Mouse (Mus musculus) hindbrain, embryonic 16.5 days (tissue): ENCODE data around the gene Rxfp1. TPM values are rescaled to one million over a fixed set of nuclear protein-coding genes. Genes with fewer than 3 reads are reported as not detected.
"Not testable (repeated sequence)": the region's sequence is repeated elsewhere in the genome, so short reads cannot be mapped to it uniquely, and the experiment has no call there.

Experiments used
- ATAC-seq: fragments of 200-750 bp; cut with Nextera tagmentation; 2 replicates; pipeline ENCODE4 v1.8.0; 2017; ENCODE audit warnings: moderate TSS enrichment, moderate library complexity
- H3K27ac ChIP-seq: fragments of 300-500 bp; sonication (generic); 2 replicates; pipeline ENCODE4 v1.5.1; 2014; ENCODE audit warnings: low read depth, mild to moderate bottlenecking, control low read depth, low read length, moderate library complexity
- H3K27me3 ChIP-seq: fragments of 300-500 bp; sonication (generic); replicated peaks from 2 replicates; pipeline ENCODE4 v1.6.1; 2014; ENCODE audit warnings: low read length; ENCODE audit not compliant: control insufficient read depth, insufficient read depth
- H3K36me3 ChIP-seq: fragments of 300-500 bp; sonication (generic); 2 replicates; pipeline ENCODE4 v1.6.1; 2014; ENCODE audit warnings: mild to moderate bottlenecking, low read length, moderate library complexity, mixed read lengths; ENCODE audit not compliant: control insufficient read depth, insufficient read depth
- H3K4me1 ChIP-seq: fragments of 300-500 bp; sonication (generic); 2 replicates; pipeline ENCODE4 v1.6.1; 2014; ENCODE audit warnings: low read depth, low read length; ENCODE audit not compliant: control insufficient read depth, insufficient read depth
- H3K4me2 ChIP-seq: fragments of 300-500 bp; sonication (generic); 2 replicates; pipeline ENCODE4 v1.6.1; 2014; ENCODE audit warnings: mild to moderate bottlenecking, low read length, control low read depth, moderate library complexity
- H3K4me3 ChIP-seq: fragments of 300-500 bp; sonication (generic); 2 replicates; pipeline ENCODE4 v1.5.1; 2014; ENCODE audit warnings: mild to moderate bottlenecking, low read length, control low read depth, moderate library complexity
- H3K9ac ChIP-seq: fragments of 300-500 bp; sonication (generic); 2 replicates; pipeline ENCODE4 v1.6.1; 2014; ENCODE audit warnings: low read depth, mild to moderate bottlenecking, control low read depth, low read length, moderate library complexity
- H3K9me3 ChIP-seq: fragments of 300-500 bp; sonication (generic); 2 replicates; pipeline ENCODE4 v1.6.1; 2014; ENCODE audit warnings: mild to moderate bottlenecking, low read length, moderate library complexity; ENCODE audit not compliant: control insufficient read depth
- WGBS: fragments of 180-500 bp; shearing (Covaris S2); extraction: QIAGEN DNeasy Blood & Tissue Kit; methylation state at CpG from one replicate; pipeline ENCODE4 v1.1.7; 2014; 5-methylcytosine and 5-hydroxymethylcytosine counted together
- polyA plus RNA-seq: library from polyadenylated mRNA; unstranded; fragments of >200 nt; fragmentation: Nextera tagmentation; extraction: Ambion mirVana; gene quantifications from 2 replicates; pipeline ENCODE4 v1.2.1, GENCODE M21; 2015

The Rxfp1 gene
- polyA plus RNA-seq, 1 experiment from 2014 or later: 0.24 TPM

DNA sequence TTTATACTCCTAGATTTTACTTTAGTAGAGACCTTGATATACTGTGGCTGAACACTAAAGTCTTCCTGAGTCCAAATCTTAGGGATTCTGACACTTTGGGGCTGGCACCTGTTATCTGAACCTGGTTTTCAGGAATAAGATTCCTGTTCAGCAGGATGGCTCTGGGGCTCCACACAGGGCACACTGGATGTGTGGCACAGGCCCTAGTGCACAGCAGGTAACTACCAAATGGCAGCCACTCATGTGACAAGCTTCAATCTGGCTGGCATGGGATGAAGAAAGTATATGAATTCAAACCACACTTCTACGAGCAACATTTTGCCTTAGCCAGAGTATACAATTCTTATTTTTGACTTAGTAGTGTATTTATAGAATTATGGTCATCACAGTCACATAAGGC is 771 bp upstream of the Rxfp1 start:
- 97% methylated on average over 1 of the region's 1 CpGs for WGBS
- H3K4me2 ChIP-seq: no peak overlapping the region
- no peaks in the 10 kb centered on the region for H3K36me3 ChIP-seq
- H3K27ac ChIP-seq: no peak overlapping the region
- no peaks in the 10 kb centered on the region for H3K9me3 ChIP-seq
- no peaks in the 10 kb centered on the region for H3K27me3 ChIP-seq
- no peak overlapping the region for H3K9ac ChIP-seq
- no peak overlapping the region for H3K4me3 ChIP-seq
- ATAC-seq: no peak
- H3K4me1 ChIP-seq: no peaks in the 10 kb centered on the region

DNA sequence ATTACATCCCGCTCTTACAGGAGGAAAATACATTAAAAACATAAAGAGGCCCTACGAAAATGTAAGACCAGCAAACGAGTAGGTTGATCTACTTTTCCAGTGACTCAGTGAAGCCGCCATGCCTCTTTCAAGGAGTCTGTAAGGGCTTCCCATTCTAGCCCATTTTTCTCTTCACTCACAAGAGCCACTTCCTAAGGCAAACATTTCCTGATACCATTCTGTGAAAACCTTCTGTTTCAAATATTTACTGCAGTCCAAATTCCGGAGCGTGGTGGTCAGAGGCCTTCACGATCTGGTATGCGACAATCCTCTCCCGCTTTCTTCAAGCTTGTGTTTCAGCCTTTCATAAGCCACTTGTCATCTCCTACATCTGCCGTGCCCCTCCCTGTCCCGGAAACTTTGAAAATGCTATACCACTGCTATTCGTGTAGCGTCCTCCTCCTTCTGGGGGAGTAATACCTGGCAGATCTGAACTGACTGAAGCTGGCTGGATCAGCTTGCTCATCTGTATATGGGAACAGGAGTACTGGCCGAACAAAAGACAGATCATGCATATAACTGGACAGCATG is 11.1 kb downstream of the Rxfp1 start:
- Histone ChIP-seq H3K9me3 (no peaks in the 10 kb centered on the region), H3K27ac (no peak overlapping the region), H3K4me2 (no peak overlapping the region), H3K4me1 (no peaks in the 10 kb centered on the region), H3K36me3 (no peaks in the 10 kb centered on the region), H3K4me3 (no peak overlapping the region), H3K9ac (no peak overlapping the region), H3K27me3 (no peaks in the 10 kb centered on the region)
- ATAC-seq: no peak
- WGBS: 91% methylated on average over 14 of the region's 14 CpGs

GRCm38 (mm10) chr3:79720756-79721484 is 16.8 kb downstream of the Rxfp1 start:
- WGBS: 88% methylated on average over 4 of the region's 4 CpGs
- no peak overlapping the region for H3K4me2 ChIP-seq

DNA sequence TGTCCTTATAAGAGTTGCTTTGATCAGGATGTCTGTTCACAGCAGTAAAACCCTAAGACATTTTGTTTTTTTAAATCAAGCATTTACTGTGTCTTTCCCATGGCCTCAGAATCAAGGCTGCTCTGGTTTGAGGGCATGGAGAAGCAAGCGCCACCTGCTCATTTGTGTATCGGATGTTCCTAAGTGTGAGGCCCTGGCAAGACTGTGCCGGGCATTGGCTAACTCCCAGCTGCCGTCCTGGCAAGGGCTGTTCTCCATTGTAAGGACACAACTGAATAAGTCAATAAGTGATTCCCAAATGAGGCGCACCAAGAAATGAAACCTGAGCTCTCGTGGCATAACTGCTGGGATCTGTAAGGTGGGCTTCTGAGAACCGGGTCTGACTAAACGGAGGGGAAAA is 31.2 kb downstream of the Rxfp1 start:
- 67% methylated on average over 8 of the region's 8 CpGs for WGBS

More at GRCm38 (mm10) chr3:79720756-79721484, 16.8 kb downstream of the Rxfp1 start:
- Histone ChIP-seq H3K36me3 (no peaks in the 10 kb centered on the region), H3K4me3 (no peak overlapping the region), H3K27ac (no peak overlapping the region), H3K9me3 (no peaks in the 10 kb centered on the region), H3K4me1 (no peaks in the 10 kb centered on the region), H3K9ac (no peak overlapping the region), H3K27me3 (no peaks in the 10 kb centered on the region)
- no peak for ATAC-seq

GRCm38 (mm10) chr3:79703135-79703534 is 34.5 kb downstream of the Rxfp1 start:
- ATAC-seq: no peak
- no peaks in the 10 kb centered on the region for H3K36me3 ChIP-seq
- no peaks in the 10 kb centered on the region for H3K4me1 ChIP-seq
- H3K9ac ChIP-seq: no peak overlapping the region
- no peak overlapping the region for H3K4me3 ChIP-seq
- H3K9me3 ChIP-seq: no peaks in the 10 kb centered on the region
- no peaks in the 10 kb centered on the region for H3K27me3 ChIP-seq
- H3K27ac ChIP-seq: no peak overlapping the region
- WGBS: 71% methylated on average over 4 of the region's 4 CpGs
- H3K4me2 ChIP-seq: no peak overlapping the region

More for the DNA sequence above, 31.2 kb downstream of the Rxfp1 start:
- Histone ChIP-seq H3K9ac (no peak overlapping the region), H3K9me3 (no peaks in the 10 kb centered on the region), H3K27ac (no peak overlapping the region), H3K4me1 (no peaks in the 10 kb centered on the region), H3K27me3 (no peaks in the 10 kb centered on the region), H3K4me2 (no peak overlapping the region), H3K4me3 (no peak overlapping the region), H3K36me3 (no peaks in the 10 kb centered on the region)
- ATAC-seq: no peak

DNA sequence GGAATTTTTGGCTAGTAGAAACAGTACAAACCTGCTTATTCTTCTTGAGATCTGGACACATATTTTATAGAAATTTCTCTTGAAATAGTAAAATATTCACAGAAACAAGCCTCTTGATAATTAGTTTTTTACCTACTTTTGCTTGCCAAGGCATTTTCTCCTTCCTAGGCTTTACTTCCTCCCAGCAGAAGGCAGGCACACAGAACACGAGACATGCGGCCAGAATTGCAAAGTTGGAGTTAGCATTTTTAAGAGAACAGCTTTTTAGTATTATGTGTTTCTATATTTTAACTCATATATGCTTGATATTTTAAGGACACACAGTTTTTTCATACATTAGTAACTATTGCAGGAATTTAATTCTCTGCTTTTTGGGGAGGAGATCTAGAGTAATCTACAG is 45.7 kb downstream of the Rxfp1 start:
- Histone ChIP-seq H3K9me3 (peaks cover 2% of the 10 kb centered on the region; the same call in 1 of the 2 replicates), H3K36me3 (no peaks in the 10 kb centered on the region), H3K4me3 (no peak overlapping the region), H3K9ac (no peak overlapping the region), H3K4me1 (no peaks in the 10 kb centered on the region), H3K27ac (no peak overlapping the region), H3K27me3 (no peaks in the 10 kb centered on the region), H3K4me2 (no peak overlapping the region)
- no peak for ATAC-seq
- WGBS: 93% methylated on average over 2 of the region's 2 CpGs

- Histone ChIP-seq H3K9me3 (peaks cover 2% of the 10 kb centered on the region; the same call in 1 of the 2 replicates), H3K36me3 (no peaks in the 10 kb centered on the region), H3K4me2 (no peak overlapping the region), H3K4me1 (no peaks in the 10 kb centered on the region), H3K27ac (no peak overlapping the region), H3K4me3 (no peak overlapping the region), H3K27me3 (no peaks in the 10 kb centered on the region), H3K9ac (no peak overlapping the region)
- ATAC-seq: no peak
- 87% methylated on average over 9 of the region's 9 CpGs for WGBS
Measured at GRCm38 (mm10) chr3:79690111-79690651, 47.5 kb downstream of the Rxfp1 start.

GRCm38 (mm10) chr3:79688101-79688500 is 49.6 kb downstream of the Rxfp1 start:
- WGBS: 78% methylated on average over 4 of the region's 4 CpGs
- not testable (repeated sequence) for H3K27ac ChIP-seq, H3K36me3 ChIP-seq, H3K4me3 ChIP-seq, H3K9ac ChIP-seq, H3K4me2 ChIP-seq, H3K27me3 ChIP-seq, H3K9me3 ChIP-seq, H3K4me1 ChIP-seq, ATAC-seq

DNA sequence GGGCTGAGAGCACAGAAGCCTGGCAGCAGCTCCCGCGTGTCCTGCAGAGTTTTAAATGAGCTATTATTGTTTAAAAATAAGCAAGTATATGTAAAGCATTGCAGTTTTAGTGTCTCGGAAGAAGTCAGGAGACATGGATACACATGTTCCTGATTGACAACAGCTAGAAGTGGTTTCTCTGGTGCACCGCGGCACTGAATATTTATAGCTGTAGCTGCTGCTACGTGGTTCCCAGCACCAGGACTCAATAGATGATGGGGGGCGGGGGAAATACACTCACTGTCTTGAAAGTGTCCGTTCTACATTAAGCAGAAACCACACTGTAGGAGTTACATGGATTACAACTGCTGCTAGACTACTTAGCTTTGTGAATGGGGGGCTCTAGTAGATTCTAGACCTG is 54.2 kb downstream of the Rxfp1 start:
- H3K4me3 ChIP-seq: no peak overlapping the region
- H3K9me3 ChIP-seq: no peaks in the 10 kb centered on the region
- H3K9ac ChIP-seq: no peak overlapping the region
- no peaks in the 10 kb centered on the region for H3K27me3 ChIP-seq
- no peaks in the 10 kb centered on the region for H3K4me1 ChIP-seq
- no peaks in the 10 kb centered on the region for H3K36me3 ChIP-seq
- 66% methylated on average over 8 of the region's 8 CpGs for WGBS
- H3K27ac ChIP-seq: no peak overlapping the region
- no peak for ATAC-seq
- no peak overlapping the region for H3K4me2 ChIP-seq
